ENCODE assay signal across 24 mouse cellular contexts in genomic region chr9:28535006-28535405, GRCm38 (mm10).
"Had no signal": no experiment of that assay in that cellular context is flagged by ENCODE, and none has a peak within 500 bp of the region (broad histone marks: within the 10 kb centered on the region; RNA-seq: fewer than 3 reads in every experiment).

No protein-coding gene starts in this region.

- H3K27ac ChIP-seq: heart, adult 2 months; heart, embryonic 13.5 days; heart, embryonic 15.5 days; hindbrain, embryonic 13.5 days; hindbrain, embryonic 15.5 days; hindbrain, postnatal 0 days; layer of hippocampus, adult 2 months; left cerebral cortex, adult 2 months; liver, embryonic 13.5 days; liver, embryonic 15.5 days had no signal

- H3K27me3 ChIP-seq: heart, embryonic 13.5 days; heart, embryonic 15.5 days; hindbrain, embryonic 13.5 days; hindbrain, embryonic 15.5 days; liver, embryonic 13.5 days; liver, embryonic 15.5 days had no signal

- H3K36me3 ChIP-seq: heart, embryonic 13.5 days; heart, embryonic 15.5 days; hindbrain, embryonic 13.5 days; hindbrain, embryonic 15.5 days; liver, embryonic 13.5 days; liver, embryonic 15.5 days had no signal

- H3K9ac ChIP-seq: heart, embryonic 13.5 days; heart, embryonic 15.5 days; hindbrain, embryonic 13.5 days; hindbrain, embryonic 15.5 days; liver, embryonic 13.5 days; liver, embryonic 15.5 days; liver, postnatal 0 days had no signal

- H3K4me2 ChIP-seq: heart, embryonic 11.5 days; heart, embryonic 13.5 days; heart, embryonic 15.5 days; hindbrain, embryonic 13.5 days; hindbrain, embryonic 15.5 days; liver, embryonic 11.5 days; liver, embryonic 13.5 days; liver, embryonic 15.5 days had no signal

- H3K4me3 ChIP-seq: heart, adult 2 months; heart, embryonic 13.5 days; heart, embryonic 15.5 days; hindbrain, embryonic 13.5 days; hindbrain, embryonic 15.5 days; layer of hippocampus, adult 2 months; left cerebral cortex, adult 2 months; liver, embryonic 13.5 days; liver, embryonic 15.5 days had no signal

- ATAC-seq: hindbrain, postnatal 0 days; liver, postnatal 0 days had no signal

- DNase-seq: gastrocnemius, postnatal 14 days; gastrocnemius, postnatal 36 days; heart, adult 2 months; heart, postnatal 14 days; heart, postnatal 36 days; kidney, adult 11 months; kidney, adult 2 months; kidney, adult 9 months; kidney, postnatal 10 days; kidney, postnatal 25 days; kidney, postnatal 4 days; liver; liver, embryonic 13.5 days; liver, postnatal 0 days had no signal

- H3K4me1 ChIP-seq: heart, embryonic 15.5 days; liver, embryonic 13.5 days; liver, embryonic 15.5 days had no signal

- H3K9me3 ChIP-seq: heart, embryonic 13.5 days; heart, embryonic 15.5 days; hindbrain, embryonic 13.5 days; hindbrain, embryonic 15.5 days; liver, embryonic 13.5 days; liver, embryonic 15.5 days had no signal
